Mouse (Mus musculus): ENCODE results near the gene Tor1aip2. TPM values are rescaled to one million over a fixed set of nuclear protein-coding genes. Genes with fewer than 3 reads are reported as not detected.

The Tor1aip2 gene
- polyA plus RNA-seq, 1 experiment from 2014 or later = 73.6 TPM

GRCm38 (mm10) chr1:156043027-156043426 is 7.8 kb downstream of the Tor1aip2 start:
- ATAC-seq (replicated peaks) = no peak

GRCm38 (mm10) chr1:156044211-156044611 is 9.0 kb downstream of the Tor1aip2 start:
- Histone ChIP-seq H3K9me3 (no peaks in the 10 kb centered on the region), H3K4me2 (replicated peaks) (no peak overlapping the region), H3K27ac (replicated peaks) (no peak overlapping the region), H3K27me3 (no peaks in the 10 kb centered on the region), H3K36me3 (peaks cover 14% of the 10 kb centered on the region), H3K9ac (replicated peaks) (no peak overlapping the region), H3K4me3 (no peak overlapping the region), H3K4me1 (peaks cover 29% of the 10 kb centered on the region)
- ATAC-seq (replicated peaks) = no peak
- WGBS = 90% methylated on average over 5 of the region's 5 CpGs

More at GRCm38 (mm10) chr1:156043027-156043426, 7.8 kb downstream of the Tor1aip2 start:
- Histone ChIP-seq H3K4me3 (no peak overlapping the region), H3K9me3 (no peaks in the 10 kb centered on the region), H3K9ac (replicated peaks) (no peak overlapping the region), H3K36me3 (peaks cover 14% of the 10 kb centered on the region), H3K27ac (replicated peaks) (no peak overlapping the region), H3K4me2 (replicated peaks) (no peak overlapping the region), H3K27me3 (no peaks in the 10 kb centered on the region), H3K4me1 (peaks cover 29% of the 10 kb centered on the region)
- 15% methylated on average over 4 of the region's 4 CpGs for WGBS

GRCm38 (mm10) chr1:156046688-156047087 is 11.5 kb downstream of the Tor1aip2 start:
- Histone ChIP-seq H3K36me3 (peaks cover 26% of the 10 kb centered on the region), H3K4me1 (peaks cover 21% of the 10 kb centered on the region), H3K27me3 (no peaks in the 10 kb centered on the region), H3K9me3 (no peaks in the 10 kb centered on the region), H3K27ac (replicated peaks) (no peak overlapping the region), H3K4me3 (no peak overlapping the region), H3K4me2 (replicated peaks) (no peak overlapping the region), H3K9ac (replicated peaks) (no peak overlapping the region)
- 80% methylated on average over 3 of the region's 3 CpGs for WGBS
- no peak for ATAC-seq (replicated peaks)

- Histone ChIP-seq H3K9ac (replicated peaks) (no peak overlapping the region), H3K4me2 (replicated peaks) (no peak overlapping the region), H3K27ac (replicated peaks) (no peak overlapping the region), H3K36me3 (peaks cover 18% of the 10 kb centered on the region), H3K9me3 (no peaks in the 10 kb centered on the region), H3K4me3 (no peak overlapping the region), H3K27me3 (no peaks in the 10 kb centered on the region), H3K4me1 (no peaks in the 10 kb centered on the region)
- WGBS = 79% methylated on average over 2 of the region's 2 CpGs
- ATAC-seq (replicated peaks) = no peak
Measured at GRCm38 (mm10) chr1:156058207-156058606, 23.0 kb downstream of the Tor1aip2 start.

- H3K27me3 ChIP-seq = no peaks in the 10 kb centered on the region
- H3K4me3 ChIP-seq = no peak overlapping the region
- H3K4me1 ChIP-seq = no peaks in the 10 kb centered on the region
- H3K9me3 ChIP-seq = no peaks in the 10 kb centered on the region
- peaks cover 40% of the 10 kb centered on the region for H3K36me3 ChIP-seq
- no peak overlapping the region for H3K9ac ChIP-seq (replicated peaks)
- no peak for ATAC-seq (replicated peaks)
- WGBS = 91% methylated on average over 4 of the region's 4 CpGs
- no peak overlapping the region for H3K27ac ChIP-seq (replicated peaks)
- no peak overlapping the region for H3K4me2 ChIP-seq (replicated peaks)
Measured at GRCm38 (mm10) chr1:156062193-156062592, 27.0 kb downstream of the Tor1aip2 start.

DNA sequence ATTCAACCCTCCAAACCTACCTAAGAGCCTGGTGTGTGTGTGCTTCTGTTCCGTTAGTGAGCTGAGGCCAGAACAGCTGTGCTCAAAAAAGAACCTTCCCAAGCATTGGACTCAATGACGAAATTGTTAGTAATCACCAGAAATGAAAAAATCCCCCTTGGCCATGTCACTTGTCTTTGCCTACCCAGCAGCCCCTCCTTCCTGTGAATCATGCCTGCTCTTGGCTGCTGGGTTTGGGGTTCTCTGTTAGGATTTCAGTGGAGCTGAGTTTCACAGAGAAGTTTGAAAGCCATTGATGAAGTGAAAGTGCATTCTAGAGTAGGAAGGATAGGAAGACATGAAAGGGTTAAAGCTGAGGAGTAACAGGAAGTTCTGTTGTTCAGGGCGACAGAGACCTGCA is 30.9 kb downstream of the Tor1aip2 start:
- no peaks in the 10 kb centered on the region for H3K9me3 ChIP-seq
- no peak overlapping the region for H3K9ac ChIP-seq (replicated peaks)
- no peak overlapping the region for H3K27ac ChIP-seq (replicated peaks)
- no peaks in the 10 kb centered on the region for H3K27me3 ChIP-seq
- H3K4me1 ChIP-seq = no peaks in the 10 kb centered on the region
- no peak overlapping the region for H3K4me2 ChIP-seq (replicated peaks)
- ATAC-seq (replicated peaks) = no peak
- WGBS = 70% methylated on average over 3 of the region's 3 CpGs
- H3K4me3 ChIP-seq = no peak overlapping the region
- peaks cover 37% of the 10 kb centered on the region for H3K36me3 ChIP-seq

DNA sequence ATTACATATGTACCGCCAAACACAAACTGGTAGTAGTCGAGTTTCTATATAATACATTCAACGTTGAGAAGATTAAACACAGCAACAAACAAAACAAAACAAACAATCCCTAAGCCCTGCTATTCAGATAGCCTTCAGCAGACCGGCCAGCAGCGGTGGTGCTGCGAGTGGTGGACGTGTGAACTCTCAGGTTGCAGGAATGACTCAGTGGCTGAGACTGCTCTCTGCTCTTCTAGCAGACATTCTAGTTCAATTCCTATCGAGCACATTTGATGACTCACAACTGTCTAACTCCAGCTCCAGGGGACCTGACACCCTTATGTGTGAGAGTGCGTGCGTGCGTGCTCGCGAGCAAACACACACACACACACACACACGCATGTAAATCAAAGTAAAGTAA is 34.9 kb downstream of the Tor1aip2 start:
- no peak overlapping the region for H3K9ac ChIP-seq (replicated peaks)
- no peaks in the 10 kb centered on the region for H3K4me1 ChIP-seq
- 90% methylated on average over 14 of the region's 14 CpGs for WGBS
- H3K36me3 ChIP-seq = peaks cover 7% of the 10 kb centered on the region
- H3K4me2 ChIP-seq (replicated peaks) = no peak overlapping the region
- H3K9me3 ChIP-seq = no peaks in the 10 kb centered on the region
- H3K27ac ChIP-seq (replicated peaks) = no peak overlapping the region
- H3K4me3 ChIP-seq = no peak overlapping the region
- ATAC-seq (replicated peaks) = no peak
- H3K27me3 ChIP-seq = no peaks in the 10 kb centered on the region

DNA sequence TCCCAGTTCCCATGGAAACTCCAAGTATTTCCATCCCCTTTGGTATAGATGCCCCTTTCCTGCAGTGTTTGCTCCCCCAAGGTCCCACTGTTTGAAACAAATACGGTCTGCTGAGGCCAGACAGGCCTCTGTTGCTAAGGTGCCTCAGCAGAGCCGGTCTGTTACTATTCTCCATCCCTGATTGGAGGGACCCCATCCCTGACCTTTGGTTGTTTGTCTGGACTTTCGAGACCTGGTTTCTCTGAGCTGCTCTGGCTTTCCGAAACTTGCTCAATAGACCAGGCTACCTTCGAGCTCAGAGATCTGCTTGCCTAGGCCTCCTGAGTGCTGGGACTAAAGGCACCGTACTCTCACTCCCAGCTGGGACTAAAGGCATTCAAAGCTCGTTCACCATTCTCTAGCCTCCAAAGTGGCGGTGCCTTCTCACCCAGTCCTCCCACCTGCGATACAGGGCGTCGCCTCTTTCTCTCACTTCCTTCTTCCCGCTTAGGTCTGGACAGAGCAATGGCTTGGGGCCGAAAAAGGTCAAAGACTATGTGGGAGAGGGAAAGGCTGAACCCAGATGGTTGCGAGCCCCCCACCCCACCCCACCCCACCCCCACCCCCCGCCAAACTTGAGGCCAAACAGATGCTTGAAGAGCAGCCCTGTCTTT is 38.1 kb downstream of the Tor1aip2 start:
- H3K9me3 ChIP-seq = no peaks in the 10 kb centered on the region
- ATAC-seq (replicated peaks) = no peak
- H3K27me3 ChIP-seq = no peaks in the 10 kb centered on the region
- H3K36me3 ChIP-seq = no peaks in the 10 kb centered on the region
- H3K9ac ChIP-seq (replicated peaks) = no peak overlapping the region
- no peak overlapping the region for H3K4me3 ChIP-seq
- H3K4me2 ChIP-seq (replicated peaks) = no peak overlapping the region
- no peaks in the 10 kb centered on the region for H3K4me1 ChIP-seq
- WGBS = 75% methylated on average over 15 of the region's 15 CpGs
- H3K27ac ChIP-seq (replicated peaks) = no peak overlapping the region

DNA sequence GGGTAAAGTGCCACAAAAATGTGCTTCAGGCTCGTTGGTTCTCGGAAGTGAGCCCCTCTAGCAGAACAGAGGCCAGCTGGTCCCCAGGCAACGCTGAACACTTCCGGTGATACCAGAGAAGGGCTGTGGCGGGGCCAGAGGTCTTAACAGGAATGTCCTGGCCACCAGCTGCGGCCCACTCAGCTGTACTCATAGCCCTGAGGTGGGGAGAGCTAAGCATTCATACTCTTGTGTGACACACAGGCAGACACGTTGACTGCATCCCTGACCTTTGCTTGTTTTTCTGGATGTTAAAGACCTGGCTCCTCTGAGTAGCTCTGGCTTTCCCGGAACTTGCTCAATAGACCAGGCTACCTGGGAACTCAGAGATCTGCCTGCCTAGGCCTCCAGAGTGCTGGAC is 39.4 kb downstream of the Tor1aip2 start:
- H3K4me2 ChIP-seq (replicated peaks) = no peak overlapping the region
- H3K27ac ChIP-seq (replicated peaks) = no peak overlapping the region
- H3K4me3 ChIP-seq = no peak overlapping the region
- 86% methylated on average over 8 of the region's 8 CpGs for WGBS
- no peaks in the 10 kb centered on the region for H3K36me3 ChIP-seq
- H3K9me3 ChIP-seq = no peaks in the 10 kb centered on the region
- H3K9ac ChIP-seq (replicated peaks) = no peak overlapping the region
- H3K27me3 ChIP-seq = no peaks in the 10 kb centered on the region
- no peak for ATAC-seq (replicated peaks)
- H3K4me1 ChIP-seq = no peaks in the 10 kb centered on the region

GRCm38 (mm10) chr1:156076474-156076873 is 41.3 kb downstream of the Tor1aip2 start:
- Histone ChIP-seq H3K4me1 (no peaks in the 10 kb centered on the region), H3K36me3 (no peaks in the 10 kb centered on the region), H3K4me2 (replicated peaks) (no peak overlapping the region), H3K4me3 (no peak overlapping the region), H3K9ac (replicated peaks) (no peak overlapping the region), H3K9me3 (no peaks in the 10 kb centered on the region), H3K27ac (replicated peaks) (no peak overlapping the region), H3K27me3 (no peaks in the 10 kb centered on the region)
- ATAC-seq (replicated peaks) = no peak
- WGBS = 66% methylated on average over 4 of the region's 4 CpGs

- no peak overlapping the region for H3K9ac ChIP-seq (replicated peaks)
- H3K27ac ChIP-seq (replicated peaks) = no peak overlapping the region
- WGBS = 71% methylated on average over 3 of the region's 3 CpGs
- H3K4me3 ChIP-seq = no peak overlapping the region
- H3K9me3 ChIP-seq = no peaks in the 10 kb centered on the region
- no peaks in the 10 kb centered on the region for H3K36me3 ChIP-seq
- no peak for ATAC-seq (replicated peaks)
- no peak overlapping the region for H3K4me2 ChIP-seq (replicated peaks)
- H3K4me1 ChIP-seq = no peaks in the 10 kb centered on the region
- no peaks in the 10 kb centered on the region for H3K27me3 ChIP-seq
Measured at GRCm38 (mm10) chr1:156077655-156078054, 42.5 kb downstream of the Tor1aip2 start.

- no peak overlapping the region for H3K4me2 ChIP-seq (replicated peaks)
Measured at GRCm38 (mm10) chr1:156084603-156085002, 49.4 kb downstream of the Tor1aip2 start.

GRCm38 (mm10) chr1:156085770-156086169 is 50.6 kb downstream of the Tor1aip2 start:
- Histone ChIP-seq H3K27me3 (no peaks in the 10 kb centered on the region), H3K4me2 (replicated peaks) (no peak overlapping the region), H3K9me3 (no peaks in the 10 kb centered on the region), H3K4me1 (no peaks in the 10 kb centered on the region), H3K9ac (replicated peaks) (no peak overlapping the region), H3K27ac (replicated peaks) (no peak overlapping the region), H3K36me3 (no peaks in the 10 kb centered on the region), H3K4me3 (no peak overlapping the region)
- ATAC-seq (replicated peaks) = peak; percentile 70; the same call in 1 of the 2 replicates
- WGBS = 56% methylated on average over 5 of the region's 5 CpGs

More at GRCm38 (mm10) chr1:156084603-156085002, 49.4 kb downstream of the Tor1aip2 start:
- no peaks in the 10 kb centered on the region for H3K27me3 ChIP-seq
- 66% methylated on average over 3 of the region's 3 CpGs for WGBS
- ATAC-seq (replicated peaks) = no peak
- H3K4me3 ChIP-seq = no peak overlapping the region
- H3K9ac ChIP-seq (replicated peaks) = no peak overlapping the region
- no peaks in the 10 kb centered on the region for H3K4me1 ChIP-seq
- H3K27ac ChIP-seq (replicated peaks) = no peak overlapping the region
- H3K9me3 ChIP-seq = no peaks in the 10 kb centered on the region
- no peaks in the 10 kb centered on the region for H3K36me3 ChIP-seq

Data from forebrain, embryonic 15.5 days (tissue).